10 mouse cellular contexts compared by ENCODE assay signal in genomic region chr1:156931106-156931870, GRCm38 (mm10). TPM values are rescaled to one million over a fixed set of nuclear protein-coding genes. Genes with fewer than 3 reads are reported as not detected.
DNase-seq lines count a peak whose midpoint lies in the region; ATAC-seq and TF ChIP-seq lines count a peak whose summit lies in the region.
"Had no signal": no experiment of that assay in that cellular context is flagged by ENCODE, and none has a peak within 500 bp of the region (broad histone marks: within the 10 kb centered on the region; RNA-seq: fewer than 3 reads in every experiment).

No protein-coding gene starts in this region.

- peaks cover 2 to 31% of the 10 kb centered on the region in 2 experiments; a peak in 3 of 4 replicates for H3K4me1 ChIP-seq in heart, embryonic 14.5 days (ENCODE audit: control insufficient read depth in 2 of 2, insufficient read depth in 2 of 2, low read length in 2 of 2)
- H3K4me1 ChIP-seq in spleen, adult 2 months (ENCODE audit: control insufficient read depth, insufficient read depth, insufficient read length), result peaks cover 19% of the 10 kb centered on the region
- peaks cover 4% of the 10 kb centered on the region; the same call in 1 of the 2 replicates for H3K4me1 ChIP-seq in limb, embryonic 15.5 days

- H3K27me3 ChIP-seq in heart, embryonic 14.5 days (ENCODE audit: control insufficient read depth, insufficient read depth, low read length), result no peaks in the 10 kb centered on the region
- no peaks in the 10 kb centered on the region for H3K27me3 ChIP-seq in spleen, adult 2 months (ENCODE audit: control insufficient read depth, insufficient read depth, low read length)
- H3K27me3 ChIP-seq in limb, embryonic 15.5 days, result no peaks in the 10 kb centered on the region

- TF ChIP-seq CTCF in spleen, adult 2 months (IDR thresholded peaks at IDR 0.05; ENCODE audit: extremely low read depth, insufficient read depth, insufficient read length, insufficient replicate concordance), result no peak

- 0 out of 2 replicates have a peak, but pooled peaks have one; percentile 3 for ATAC-seq in heart, embryonic 14.5 days (ENCODE audit: insufficient number of reproducible peaks, insufficient read depth, low FRiP score, low read depth)
- no peak for ATAC-seq in limb, embryonic 15.5 days (ENCODE audit: insufficient number of reproducible peaks, low FRiP score, low TSS enrichment, low read depth)
- no peak for ATAC-seq in inflammation-experienced regulatory T-cells, adult 6 months
- ATAC-seq in activated CD4-positive, CD25-positive, alpha-beta regulatory T cell, adult 4 months, result no peak
- ATAC-seq: intestine, embryonic 16.5 days had no signal

- no peak overlapping the region for H3K27ac ChIP-seq in heart, embryonic 14.5 days (replicated peaks in 1 of 2; ENCODE audit: control insufficient read depth in 1 of 2, insufficient read depth in 1 of 2, low read depth in 2 of 2, low read length in 2 of 2)
- H3K27ac ChIP-seq in spleen, adult 2 months (ENCODE audit: insufficient read depth, low read length), result peak overlapping the region; percentile 37; the same call in 1 of the 2 replicates
- H3K27ac ChIP-seq in limb, embryonic 15.5 days, result 0 out of 2 replicates have a peak overlapping the region, but pooled peaks have one; percentile 17

- H3K4me3 ChIP-seq in heart, embryonic 14.5 days (ENCODE audit: control insufficient read depth in 1 of 2, insufficient read depth in 1 of 2, low read depth in 1 of 2, low read length in 2 of 2), result no peak overlapping the region
- no peak overlapping the region for H3K4me3 ChIP-seq in spleen, adult 2 months (ENCODE audit: extremely low read depth, insufficient read depth, insufficient read length)
- H3K4me3 ChIP-seq in limb, embryonic 15.5 days, result no peak overlapping the region

- DNase-seq in heart, postnatal 25 days (ENCODE audit: low spot score), result no peak
- no peak for DNase-seq in spleen, adult 2 months (ENCODE audit: low read depth in 1 of 2, low spot score in 2 of 2)
- no peak for DNase-seq in spleen, postnatal 10 days (ENCODE audit: low spot score in 2 of 2)
- DNase-seq in thymus, postnatal 4 days, result peak; percentile 60
- DNase-seq: cerebellum, adult 9-11 months had no signal

- H3K4me2 ChIP-seq in heart, embryonic 14.5 days (ENCODE audit: low read length), result no peak overlapping the region
- H3K4me2 ChIP-seq in limb, embryonic 15.5 days, result no peak overlapping the region

- no peak overlapping the region for H3K9ac ChIP-seq in heart, embryonic 14.5 days (ENCODE audit: low read length)
- H3K9ac ChIP-seq in limb, embryonic 15.5 days, result no peak overlapping the region

- H3K36me3 ChIP-seq in heart, embryonic 14.5 days (ENCODE audit: control insufficient read depth, insufficient read depth, low read length), result no peaks in the 10 kb centered on the region
- H3K36me3 ChIP-seq in spleen, adult 2 months (ENCODE audit: control insufficient read depth, insufficient read depth, low read length), result no peaks in the 10 kb centered on the region
- H3K36me3 ChIP-seq in limb, embryonic 15.5 days, result no peaks in the 10 kb centered on the region

- WGBS in heart, embryonic 14.5 days, result 62% methylated on average over 10 of the region's 10 CpGs
- 68% methylated on average over 10 of the region's 10 CpGs for WGBS in spleen, adult 2 months
- 63% methylated on average over 10 of the region's 10 CpGs for WGBS in limb, embryonic 15.5 days

- intact Hi-C loops in heart, postnatal 25 days (cut with DNase I), result no loop called here

- no peaks in the 10 kb centered on the region for H3K9me3 ChIP-seq in heart, embryonic 14.5 days (ENCODE audit: control insufficient read depth, low read length)
- H3K9me3 ChIP-seq in limb, embryonic 15.5 days, result no peaks in the 10 kb centered on the region

- TF ChIP-seq POLR2A in spleen, adult 2 months (IDR thresholded peaks at IDR 0.05; ENCODE audit: low read depth, low read length), result no peak

RNA-seq across cellular contexts. Expression of gene Ralgps2, which starts 8.1 kb away (rescaled TPM):
- polyA plus RNA-seq in heart, embryonic 14.5 days (2014; fragmentation: Nextera tagmentation; extraction: Ambion mirVana), result 60.2 and 63.5 TPM in 2 replicates
- 10 to 100 TPM in 1 of 2 experiments, 1 to 10 TPM in 1; 8.6 to 10.4 TPM for total RNA-seq in heart, postnatal 25 days (2021)
- polyA plus RNA-seq in spleen, adult 2 months (2012; rRNA removed), result 29.1 and 36.5 TPM in 2 replicates
- polyA plus RNA-seq in limb, embryonic 15.5 days (2015; fragmentation: Nextera tagmentation; extraction: Ambion mirVana), result 84.1 and 88.8 TPM in 2 replicates
- 10 to 100 TPM; 24.6 to 48.2 (median 34.1) TPM for polyA plus RNA-seq in inflammation-experienced regulatory T-cells, adult 6 months (2017; shearing (Covaris generic))
- polyA plus RNA-seq in activated CD4-positive, CD25-positive, alpha-beta regulatory T cell, adult 4 months (2017; shearing (Covaris generic)), result 10 to 100 TPM; 26.6 to 41.1 TPM

Comparison
In these comparisons a context has a peak if more than half of its experiments do, and no peak if none do; other contexts are left out.
1. H3K27ac ChIP-seq: peak in spleen, adult 2 months (single experiment) and limb, embryonic 15.5 days (single experiment); none in heart, embryonic 14.5 days (0 of 2).